Mouse (Mus musculus) myocyte (in vitro differentiated cells): ENCODE measurements around the gene Leng8. TPM values are rescaled to one million over a fixed set of nuclear protein-coding genes. Genes with fewer than 3 reads are reported as not detected.
"Not testable (repeated sequence)": the region's sequence is repeated elsewhere in the genome, so short reads cannot be mapped to it uniquely, and the experiment has no call there.

Experiments used
- H3K27me3 ChIP-seq: one replicate; pipeline ENCODE4 v1.6.1; 2011; ENCODE audit not compliant: control insufficient read depth, insufficient read depth, insufficient read length
- H3K36me3 ChIP-seq: one replicate; pipeline ENCODE4 v1.6.1; 2011; ENCODE audit not compliant: control insufficient read depth, insufficient read depth
- H3K4me2 ChIP-seq: one replicate; pipeline ENCODE4 v1.6.1; 2011; ENCODE audit warnings: low read depth, control low read depth
- H3K4me3 ChIP-seq: one replicate; pipeline ENCODE4 v1.5.1; 2011; ENCODE audit warnings: mild to moderate bottlenecking, control low read depth, moderate library complexity
- H3K79me2 ChIP-seq: one replicate; pipeline ENCODE4 v1.6.1; 2011; ENCODE audit not compliant: control insufficient read depth, insufficient read depth
- H3ac ChIP-seq: one replicate; pipeline ENCODE4 v1.6.1; 2011; ENCODE audit not compliant: control insufficient read depth, insufficient read length
- CEBPB ChIP-seq: IDR thresholded peaks from 2 replicates; pipeline ENCODE4 v1.6.1; 2011; ENCODE audit warnings: mild to moderate bottlenecking, moderate library complexity; ENCODE audit not compliant: poor library complexity, insufficient read depth, severe bottlenecking
- E2F4 ChIP-seq: IDR thresholded peaks from one replicate; pipeline ENCODE4 v1.6.1; 2011; ENCODE audit warnings: mild to moderate bottlenecking, control low read depth, moderate library complexity; ENCODE audit not compliant: insufficient read depth
- MAX ChIP-seq: IDR thresholded peaks from one replicate; pipeline ENCODE4 v1.6.1; 2011; ENCODE audit warnings: low read depth, mild to moderate bottlenecking, control low read depth
- MYOD1 ChIP-seq, 3 experiments: IDR thresholded peaks; one replicate each; pipeline ENCODE4 v1.6.1; 2011; ENCODE audit warnings: control low read depth in 2 of 3, low read depth in 2 of 3, mild to moderate bottlenecking in 2 of 3, moderate library complexity in 1 of 3; ENCODE audit not compliant: insufficient read length in 2 of 3, control insufficient read depth in 1 of 3
- MYOG ChIP-seq, 3 experiments: IDR thresholded peaks; one replicate each; pipeline ENCODE4 v1.6.1; 2011; ENCODE audit warnings: control low read depth in 2 of 3, low read depth in 2 of 3, mild to moderate bottlenecking in 2 of 3; ENCODE audit not compliant: insufficient read length in 2 of 3, control insufficient read depth in 1 of 3, insufficient read depth in 1 of 3
- POLR2A ChIP-seq: IDR thresholded peaks from one replicate; pipeline ENCODE4 v1.6.1; 2011; ENCODE audit warnings: low read depth, mild to moderate bottlenecking, control low read depth, moderate library complexity; ENCODE audit not compliant: insufficient read length
- POLR2AphosphoS2 ChIP-seq: IDR thresholded peaks from one replicate; pipeline ENCODE4 v1.6.1; 2011; ENCODE audit warnings: low read depth, control low read depth; ENCODE audit not compliant: insufficient read length
- REST ChIP-seq: IDR thresholded peaks from one replicate; pipeline ENCODE4 v1.6.1; 2011; ENCODE audit warnings: mild to moderate bottlenecking, control low read depth, moderate library complexity; ENCODE audit not compliant: insufficient read depth, insufficient read length
- SRF ChIP-seq: IDR thresholded peaks from one replicate; pipeline ENCODE4 v1.6.1; 2011; ENCODE audit warnings: low read depth; ENCODE audit not compliant: control insufficient read depth, insufficient read length
- TCF12 ChIP-seq: IDR thresholded peaks from one replicate; pipeline ENCODE4 v1.6.1; 2011; ENCODE audit warnings: mild to moderate bottlenecking, control low read depth; ENCODE audit not compliant: poor library complexity, insufficient read depth, severe bottlenecking
- TCF3 ChIP-seq: IDR thresholded peaks from one replicate; pipeline ENCODE4 v1.6.1; 2011; ENCODE audit warnings: low read depth, control low read depth; ENCODE audit not compliant: insufficient read length
- USF1 ChIP-seq: IDR thresholded peaks from one replicate; pipeline ENCODE4 v1.6.1; 2011; ENCODE audit warnings: low read depth, mild to moderate bottlenecking, control low read depth, moderate library complexity
- polyA plus RNA-seq: library from polyadenylated mRNA; unstranded; fragments of >200 nt; fragmentation: generic; extraction: Trizol; gene quantifications from one replicate; pipeline ENCODE4 v1.2.1, GENCODE M21; 2012; ENCODE audit warnings: missing spikeins

Gene Leng8
- polyA plus RNA-seq, 1 experiment, result 33.3 TPM

DNA sequence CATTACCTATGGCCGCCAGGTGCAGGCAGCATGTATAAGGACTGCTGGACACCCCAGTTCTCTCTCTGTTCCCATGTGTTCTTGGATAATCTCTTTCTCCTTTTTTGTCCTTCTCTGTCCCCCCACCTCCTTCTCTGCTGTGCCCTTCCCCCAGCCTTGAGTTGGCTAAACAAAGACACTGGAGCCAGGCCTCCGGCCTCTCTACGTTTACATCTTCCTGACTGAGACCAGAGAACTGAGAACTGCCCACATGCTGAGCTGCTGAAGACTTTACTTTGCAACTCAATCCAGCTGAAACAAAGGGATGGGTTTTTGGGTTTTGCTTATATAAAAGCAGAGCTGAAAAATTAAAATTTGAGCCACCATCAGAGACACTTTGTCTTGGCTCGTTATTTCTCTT lies 18.1 kb downstream of the Leng8 start:
- no peak overlapping the region for H3K4me3 ChIP-seq
- no peaks in the 10 kb centered on the region for H3K79me2 ChIP-seq
- H3K4me2 ChIP-seq, result no peak overlapping the region
- H3K36me3 ChIP-seq, result no peaks in the 10 kb centered on the region
- H3ac ChIP-seq, result no peak overlapping the region
- H3K27me3 ChIP-seq, result no peaks in the 10 kb centered on the region
- TF ChIP-seq E2F4 (no peak), MYOD1 (IDR thresholded peaks at IDR 0.05; ENCODE audit: control insufficient read depth in 1 of 3, insufficient read length in 2 of 3, low read depth in 2 of 3) (no peak), USF1 (no peak), MYOG (IDR thresholded peaks at IDR 0.05; ENCODE audit: control insufficient read depth in 1 of 3, insufficient read depth in 1 of 3, insufficient read length in 2 of 3, low read depth in 2 of 3) (no peak), TCF12 (no peak), REST (no peak), CEBPB (no peak), MAX (no peak), TCF3 (no peak), POLR2AphosphoS2 (no peak), SRF (no peak), POLR2A (no peak)

DNA sequence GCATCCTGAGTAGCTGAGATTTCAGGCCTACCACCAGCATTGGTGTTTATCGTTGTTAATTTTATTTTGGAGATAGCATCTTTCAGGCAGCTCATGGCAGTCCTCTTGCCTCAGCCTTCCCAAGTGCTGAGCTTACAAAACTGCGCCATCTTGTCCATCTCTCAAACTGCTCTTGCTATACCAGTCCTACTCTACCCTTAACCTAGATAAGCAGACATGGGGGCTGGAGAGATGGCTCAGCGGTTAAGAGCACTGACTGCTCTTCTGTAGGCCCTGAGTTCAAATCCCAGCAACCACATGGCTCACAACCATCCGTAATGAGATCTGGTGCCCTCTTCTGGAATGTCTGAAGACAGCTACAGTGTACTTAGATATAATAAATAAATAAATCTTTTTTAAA lies 24.8 kb downstream of the Leng8 start:
- not testable (repeated sequence) for H3K4me2 ChIP-seq, H3K36me3 ChIP-seq, H3K27me3 ChIP-seq, H3ac ChIP-seq, H3K79me2 ChIP-seq, H3K4me3 ChIP-seq

DNA sequence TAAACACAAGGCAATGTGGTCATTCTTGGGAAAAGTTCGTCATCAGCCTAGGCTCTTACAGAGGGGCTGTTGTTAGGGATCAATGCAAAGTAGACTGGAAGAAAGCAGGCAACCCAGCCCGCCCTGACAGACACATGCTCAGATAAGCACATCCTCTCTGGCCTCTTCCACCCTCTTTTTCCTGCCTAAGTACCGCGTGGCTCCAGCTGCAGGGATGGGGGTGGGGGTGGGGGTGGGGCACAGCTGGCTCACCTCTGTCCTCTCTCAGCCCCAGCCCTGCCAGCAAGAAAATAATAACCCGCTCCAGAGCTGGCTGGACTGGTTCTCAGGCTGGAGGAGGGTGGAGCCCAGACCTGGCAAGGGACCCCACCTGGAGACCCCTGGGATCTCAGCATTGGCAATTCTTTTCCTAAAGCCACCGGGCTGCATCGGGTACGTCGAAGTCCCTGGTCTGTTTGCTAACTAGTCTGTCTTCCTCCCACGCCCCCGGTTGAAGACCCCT lies 26.8 kb downstream of the Leng8 start:
- Histone ChIP-seq H3ac (peak overlapping the region; percentile 5), H3K27me3 (no peaks in the 10 kb centered on the region), H3K79me2 (no peaks in the 10 kb centered on the region), H3K36me3 (no peaks in the 10 kb centered on the region), H3K4me2 (peak overlapping the region; percentile 83), H3K4me3 (peak overlapping the region; percentile 37)
- TF ChIP-seq POLR2AphosphoS2 (no peak), MYOG (IDR thresholded peaks at IDR 0.05; ENCODE audit: control insufficient read depth in 1 of 3, insufficient read depth in 1 of 3, insufficient read length in 2 of 3, low read depth in 2 of 3) (no peak), POLR2A (no peak), USF1 (no peak), CEBPB (no peak), E2F4 (no peak), REST (no peak), TCF3 (no peak), MYOD1 (IDR thresholded peaks at IDR 0.05; ENCODE audit: control insufficient read depth in 1 of 3, insufficient read length in 2 of 3, low read depth in 2 of 3) (no peak), SRF (no peak), TCF12 (no peak), MAX (no peak)

DNA sequence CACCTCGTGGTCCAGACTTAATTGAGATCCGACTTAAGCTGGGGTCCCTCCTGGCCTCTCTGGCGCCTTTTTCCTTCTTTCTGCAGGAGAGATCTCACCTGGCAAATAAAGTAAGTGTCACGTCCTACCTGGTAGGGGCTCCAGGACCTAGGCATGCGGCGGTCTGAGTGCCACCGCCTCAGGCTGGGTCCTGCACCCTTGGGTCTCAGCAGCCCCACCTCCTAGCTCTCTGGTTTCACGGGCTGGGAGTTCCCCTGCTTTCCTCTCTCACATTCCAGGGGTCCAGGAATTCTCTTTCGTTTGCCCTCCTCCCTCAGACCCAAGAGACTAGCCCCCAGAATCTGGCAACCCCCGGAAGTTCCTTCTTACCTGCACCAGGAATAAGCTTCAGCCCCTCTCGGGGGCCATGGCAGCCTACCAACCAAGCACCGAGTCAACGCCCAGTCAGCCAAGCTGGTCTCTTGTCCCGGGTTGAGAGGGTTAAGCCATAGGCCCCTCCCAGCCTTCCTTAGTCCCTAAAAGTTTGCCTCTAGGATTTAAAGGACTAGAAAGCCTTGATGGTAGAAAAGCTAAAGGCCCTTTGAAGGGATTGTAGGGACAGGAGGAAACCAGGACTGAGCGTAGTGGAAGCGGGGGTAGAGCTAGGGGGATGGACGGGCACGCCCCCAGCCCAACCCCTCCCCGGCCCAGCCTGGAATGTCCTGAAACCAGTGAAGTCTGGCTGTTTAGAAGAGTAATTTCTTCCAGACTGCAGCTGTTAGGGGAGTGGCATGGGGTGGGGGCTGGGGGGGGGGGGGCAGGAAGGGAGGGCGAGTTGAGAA lies 27.5 kb downstream of the Leng8 start, which contains the start of gene Cdc42ep5:
Cdc42ep5 (minus strand) TSS at position 771 of the 821 bp plus-strand sequence.
- no peak for TF ChIP-seq SRF
- no peak for TF ChIP-seq REST
- TF ChIP-seq POLR2A, result peak; percentile 31
- TF ChIP-seq CEBPB, result no peak
- TF ChIP-seq E2F4, result no peak
- no peak for TF ChIP-seq TCF12
- no peak for TF ChIP-seq MAX
- peak in 2 of 3 experiments; percentile 10 to 23 for TF ChIP-seq MYOD1 (IDR thresholded peaks at IDR 0.05; ENCODE audit: control insufficient read depth in 1 of 3, insufficient read length in 2 of 3, low read depth in 2 of 3)
- TF ChIP-seq USF1, result no peak
- TF ChIP-seq MYOG (IDR thresholded peaks at IDR 0.05; ENCODE audit: control insufficient read depth in 1 of 3, insufficient read depth in 1 of 3, insufficient read length in 2 of 3, low read depth in 2 of 3), result peak in 1 of 3 experiments; percentile 29
- no peak for TF ChIP-seq POLR2AphosphoS2
- no peak for TF ChIP-seq TCF3

DNA sequence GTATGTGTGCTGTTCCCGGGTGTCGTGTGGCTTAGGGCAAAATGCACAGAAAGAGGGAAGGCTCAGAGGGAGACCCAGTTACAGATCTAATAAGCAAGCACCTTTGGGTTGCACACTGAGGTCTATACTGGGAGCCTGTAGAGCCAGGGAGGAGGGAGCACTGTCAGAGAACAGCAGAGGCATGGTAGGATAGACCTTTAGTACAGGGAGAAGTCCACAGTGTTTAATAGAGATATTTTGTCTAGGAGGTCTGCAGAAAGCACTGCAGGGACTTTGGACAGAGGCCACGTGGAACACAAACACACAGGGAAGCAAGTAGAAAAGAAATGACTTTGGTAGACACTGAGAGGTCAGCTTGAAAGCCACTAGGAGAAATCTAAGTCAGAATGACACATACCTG lies 28.4 kb downstream of the Leng8 start:
- Histone ChIP-seq H3K27me3 (no peaks in the 10 kb centered on the region), H3K4me2 (peak overlapping the region; percentile 53), H3K36me3 (no peaks in the 10 kb centered on the region), H3K4me3 (no peak overlapping the region), H3ac (no peak overlapping the region), H3K79me2 (no peaks in the 10 kb centered on the region)
- TF ChIP-seq TCF12 (no peak), TCF3 (no peak), MYOG (IDR thresholded peaks at IDR 0.05; ENCODE audit: control insufficient read depth in 1 of 3, insufficient read depth in 1 of 3, insufficient read length in 2 of 3, low read depth in 2 of 3) (no peak), MYOD1 (IDR thresholded peaks at IDR 0.05; ENCODE audit: control insufficient read depth in 1 of 3, insufficient read length in 2 of 3, low read depth in 2 of 3) (no peak), SRF (no peak), MAX (no peak), E2F4 (no peak), CEBPB (no peak)

More for the DNA sequence above, 27.5 kb downstream of the Leng8 start, which contains the start of gene Cdc42ep5:
- peak within 1 kb of the TSS; percentile 83 for H3K4me2 ChIP-seq
- no peaks in the 10 kb centered on the region for H3K36me3 ChIP-seq
- peak within 1 kb of the TSS; percentile 37 for H3K4me3 ChIP-seq
- H3ac ChIP-seq, result peak within 1 kb of the TSS; percentile 5
- no peaks in the 10 kb centered on the region for H3K27me3 ChIP-seq
- H3K79me2 ChIP-seq, result no peaks in the 10 kb centered on the region
